In the genomic region with DNA sequence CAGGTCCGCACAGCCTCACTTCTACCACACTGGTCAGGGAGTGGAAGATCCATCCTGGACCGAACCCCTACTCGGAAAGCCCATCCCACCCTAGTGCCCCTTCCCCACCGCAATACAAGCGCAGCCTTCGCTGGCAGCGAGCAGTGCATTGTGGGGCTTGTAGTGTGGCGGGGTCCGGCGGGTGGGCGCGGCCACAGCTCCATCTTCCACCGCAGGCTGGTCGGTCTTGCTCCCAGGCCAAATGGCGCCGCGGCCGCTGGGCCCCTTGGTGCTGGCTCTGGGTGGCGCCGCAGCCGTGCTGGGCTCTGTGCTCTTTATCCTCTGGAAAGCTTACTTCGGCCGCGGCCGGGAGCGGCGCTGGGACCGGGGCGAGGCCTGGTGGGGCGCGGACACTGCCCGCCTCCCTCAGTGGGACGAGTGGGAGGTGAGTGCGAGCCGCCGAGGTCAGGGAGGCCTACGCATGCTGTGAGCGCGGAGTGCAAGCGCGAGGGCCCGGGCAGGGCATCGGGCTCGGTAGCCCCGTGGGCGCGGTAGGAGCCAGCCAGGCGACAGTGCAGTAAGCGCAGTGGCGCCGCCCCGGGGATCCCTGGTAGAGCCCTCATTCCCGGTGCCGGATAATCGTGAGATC, we compare ENCODE assay signal across 8 mouse cellular contexts. TPM values are rescaled to one million over a fixed set of nuclear protein-coding genes. Genes with fewer than 3 reads are reported as not detected.
DNase-seq lines count a peak whose midpoint lies in the region; ATAC-seq and TF ChIP-seq lines count a peak whose summit lies in the region.

A gene (plus strand): TSS at position 162 of the 628 bp plus-strand sequence.

- peak within 1 kb of the TSS; percentile 81 for H3K9ac ChIP-seq in ES-Bruce4 (ENCODE audit: low read depth, poor library complexity, severe bottlenecking)
- H3K9ac ChIP-seq in forebrain, embryonic 15.5 days (replicated peaks), result peak within 1 kb of the TSS; percentile 82
- H3K9ac ChIP-seq in lung, embryonic 15.5 days, result peak within 1 kb of the TSS; percentile 74

- intact Hi-C loops in heart, postnatal 14 days (cut with DNase I), result no loop called here

- no peaks in the 10 kb centered on the region for H3K27me3 ChIP-seq in ES-Bruce4 (ENCODE audit: control insufficient read depth, insufficient read depth, low read length, poor library complexity, severe bottlenecking)
- H3K27me3 ChIP-seq in forebrain, embryonic 15.5 days, result no peaks in the 10 kb centered on the region; the same call in 1 of the 2 replicates
- no peaks in the 10 kb centered on the region for H3K27me3 ChIP-seq in lung, embryonic 15.5 days

- no peak for TF ChIP-seq EP300 in ES-Bruce4 (IDR thresholded peaks at IDR 0.05; ENCODE audit: insufficient read depth, low read depth, low read length)

- peak within 1 kb of the TSS; percentile 87 for H3K4me2 ChIP-seq in forebrain, embryonic 15.5 days (replicated peaks)
- peak within 1 kb of the TSS; percentile 68 for H3K4me2 ChIP-seq in lung, embryonic 15.5 days

- TF ChIP-seq POLR2A in ES-Bruce4 (IDR thresholded peaks at IDR 0.05; ENCODE audit: insufficient read depth, low read length), result peak; percentile 76
- TF ChIP-seq POLR2A in olfactory bulb, adult 2 months (IDR thresholded peaks at IDR 0.05; ENCODE audit: insufficient read depth, low read depth, low read length), result 0 out of 2 replicates have a peak, but pooled peaks have one; percentile 43

- WGBS in forebrain, embryonic 15.5 days, result under 1% methylated on average over 55 of the region's 55 CpGs
- WGBS in lung, embryonic 15.5 days, result under 1% methylated on average over 55 of the region's 55 CpGs
- under 1% methylated on average over 55 of the region's 55 CpGs for WGBS in olfactory bulb, adult 2 months

- no peak within 1 kb of the TSS for H3K27ac ChIP-seq in ES-Bruce4 (ENCODE audit: insufficient read depth, low read length)
- H3K27ac ChIP-seq in forebrain, embryonic 15.5 days (replicated peaks), result peak within 1 kb of the TSS; percentile 71
- H3K27ac ChIP-seq in lung, embryonic 15.5 days, result peak within 1 kb of the TSS; percentile 79
- H3K27ac ChIP-seq in olfactory bulb, adult 2 months (ENCODE audit: insufficient read depth, low read depth, low read length), result no peak within 1 kb of the TSS

- DNase-seq in heart, postnatal 14 days, result peak; percentile 80
- peak; percentile 61 to 74 for DNase-seq in layer of hippocampus, adult 18-20 months (ENCODE audit: low spot score in 2 of 2)
- peak; percentile 47 to 50 for DNase-seq in thymus, postnatal 10 days (ENCODE audit: low spot score in 2 of 2)

- H3K36me3 ChIP-seq in ES-Bruce4 (ENCODE audit: control insufficient read depth, insufficient read depth, low read length, poor library complexity, severe bottlenecking), result peaks cover 4% of the 10 kb centered on the region; the same call in 1 of the 2 replicates
- peaks cover 9% of the 10 kb centered on the region; the same call in 1 of the 2 replicates for H3K36me3 ChIP-seq in forebrain, embryonic 15.5 days
- peaks cover 23% of the 10 kb centered on the region for H3K36me3 ChIP-seq in lung, embryonic 15.5 days

- peak; percentile 73 for ATAC-seq in cerebellum, adult (ENCODE audit: insufficient number of reproducible peaks, low FRiP score, low TSS enrichment)
- peak; percentile 94 for ATAC-seq in forebrain, embryonic 15.5 days (replicated peaks)
- ATAC-seq in lung, embryonic 15.5 days (ENCODE audit: borderline replicate concordance, extremely low read depth, low FRiP score, low TSS enrichment), result peak; percentile 91

- H3K4me3 ChIP-seq in ES-Bruce4 (ENCODE audit: low read depth, low read length), result peak within 1 kb of the TSS; percentile 85
- H3K4me3 ChIP-seq in forebrain, embryonic 15.5 days, result peak within 1 kb of the TSS; percentile 86
- H3K4me3 ChIP-seq in lung, embryonic 15.5 days, result peak within 1 kb of the TSS; percentile 78
- peak within 1 kb of the TSS; percentile 79 for H3K4me3 ChIP-seq in olfactory bulb, adult 2 months (ENCODE audit: insufficient read depth, low read depth, low read length)

- no peak for TF ChIP-seq CTCF in ES-Bruce4 (IDR thresholded peaks at IDR 0.05; ENCODE audit: low read depth, low read length)
- TF ChIP-seq CTCF in olfactory bulb, adult 2 months (IDR thresholded peaks at IDR 0.05; ENCODE audit: insufficient read depth, low read depth, low read length), result no peak

- no peaks in the 10 kb centered on the region for H3K9me3 ChIP-seq in ES-Bruce4 (replicated peaks; ENCODE audit: control insufficient read depth, insufficient read depth, low read length, poor library complexity, severe bottlenecking)
- H3K9me3 ChIP-seq in forebrain, embryonic 15.5 days, result no peaks in the 10 kb centered on the region
- H3K9me3 ChIP-seq in lung, embryonic 15.5 days, result no peaks in the 10 kb centered on the region

- H3K4me1 ChIP-seq in ES-Bruce4 (ENCODE audit: control insufficient read depth, insufficient read depth, low read length), result no peaks in the 10 kb centered on the region
- peaks cover 24% of the 10 kb centered on the region for H3K4me1 ChIP-seq in forebrain, embryonic 15.5 days
- H3K4me1 ChIP-seq in lung, embryonic 15.5 days, result peaks cover 14% of the 10 kb centered on the region
- peaks cover 4% of the 10 kb centered on the region for H3K4me1 ChIP-seq in olfactory bulb, adult 2 months (ENCODE audit: control insufficient read depth, insufficient read depth, low read length)

RNA-seq across cellular contexts. Expression of the gene that starts here (rescaled TPM):
- polyA plus RNA-seq in ES-Bruce4 (2011; ENCODE audit: insufficient read depth, insufficient read length, low read depth, missing spikeins), result 10.3 and 11.1 TPM in 2 replicates
- 81.8 and 87.6 TPM in 2 replicates for polyA plus RNA-seq in forebrain, embryonic 15.5 days (2015; fragmentation: Nextera tagmentation; extraction: Ambion mirVana)
- total RNA-seq in heart, postnatal 14 days (2021), result 1 to 10 TPM; 8.1 to 8.4 TPM
- 10 to 100 TPM; 35.9 to 38.7 TPM for total RNA-seq in layer of hippocampus, adult 18-20 months (2021)
- polyA plus RNA-seq in lung, embryonic 15.5 days (2015; fragmentation: Nextera tagmentation; extraction: Ambion mirVana), result 27.7 and 30.9 TPM in 2 replicates
- not detected in 2 replicates for polyA plus RNA-seq in olfactory bulb, adult 2 months (2012; ENCODE audit: insufficient read depth, insufficient read length, low replicate concordance, missing spikeins)

Comparison
In these comparisons a context has a peak if more than half of its experiments do, and no peak if none do; other contexts are left out.
1. RNA of the gene that starts here (polyA plus RNA-seq): 81.8 to 87.6 TPM in forebrain, embryonic 15.5 days, 27.7 to 30.9 TPM in lung, embryonic 15.5 days and 10.3 to 11.1 TPM in ES-Bruce4; not detected in olfactory bulb, adult 2 months; every median in the first group is over 10 times any median in the second.
2. H3K27ac ChIP-seq: peak in forebrain, embryonic 15.5 days (single experiment) and lung, embryonic 15.5 days (single experiment); none in ES-Bruce4 (single experiment) and olfactory bulb, adult 2 months (single experiment).
3. Peak in every context shown above with its lines, with median percentiles within 50 percentile points of each other: H3K4me3 ChIP-seq, H3K9ac ChIP-seq, ATAC-seq and DNase-seq.